Mouse (Mus musculus) liver, embryonic 14.5 days (tissue): Measurements from ENCODE around the gene Cep295nl.

Experiments used
- CTCF ChIP-seq: IDR thresholded peaks from 2 replicates; pipeline ENCODE4 v1.5.1; 2016; ENCODE audit warnings: antibody characterized with exemption, low read depth, control low read depth
- EP300 ChIP-seq: IDR thresholded peaks from 2 replicates; pipeline ENCODE4 v1.6.1; 2016; ENCODE audit warnings: antibody characterized with exemption, low read depth

GRCm38 (mm10) chr11:118295026-118295425, 47.3 kb downstream of the Cep295nl start:
- TF ChIP-seq CTCF (no peak), EP300 (no peak)
